Mouse (Mus musculus) ES-E14 (cell line): ENCODE measurements around the gene Mapt. TPM values are rescaled to one million over a fixed set of nuclear protein-coding genes. Genes with fewer than 3 reads are reported as not detected.

Source experiments
- DNase-seq: peaks from one replicate; pipeline ENCODE4 v3.0.0-alpha.2; 2013; ENCODE audit warnings: low read depth, low spot score
- H3K27ac ChIP-seq: 2 replicates; pipeline ENCODE4 v1.5.1; 2012; ENCODE audit warnings: low read depth, mild to moderate bottlenecking, low read length, moderate library complexity, mixed read lengths; ENCODE audit not compliant: poor library complexity, insufficient read depth, severe bottlenecking
- H3K36me3 ChIP-seq: 2 replicates; pipeline ENCODE4 v1.6.1; 2012; ENCODE audit warnings: mild to moderate bottlenecking, low read length, moderate library complexity, mixed read lengths; ENCODE audit not compliant: control insufficient read depth, poor library complexity, insufficient read depth, severe bottlenecking
- H3K4me1 ChIP-seq, 2 experiments: fragments of 150-350 bp in 1 of 2; sonication (generic) in 1 of 2; 2 replicates each; pipeline ENCODE4 v1.6.1; 2012; ENCODE audit warnings: low read length in 2 of 2, mild to moderate bottlenecking in 1 of 2, mixed read lengths in 1 of 2; ENCODE audit not compliant: control insufficient read depth in 2 of 2, insufficient read depth in 2 of 2, poor library complexity in 1 of 2
- H3K4me3 ChIP-seq, 2 experiments: fragments of 150-350 bp in 1 of 2; sonication (generic) in 1 of 2; 2 replicates each; pipeline ENCODE4 v1.5.1; 2012; ENCODE audit warnings: low read length in 2 of 2, low read depth in 1 of 2, mild to moderate bottlenecking in 1 of 2, mixed read lengths in 1 of 2; ENCODE audit not compliant: insufficient read depth in 1 of 2, poor library complexity in 1 of 2, severe bottlenecking in 1 of 2
- H3K9ac ChIP-seq: 2 replicates; pipeline ENCODE4 v1.6.1; 2012; ENCODE audit warnings: low read depth, mild to moderate bottlenecking, low read length, mixed read lengths; ENCODE audit not compliant: poor library complexity, insufficient read depth, severe bottlenecking
- H3K9me3 ChIP-seq: fragments of 150-350 bp; sonication (generic); 2 replicates; pipeline ENCODE4 v1.6.1; 2012; ENCODE audit warnings: low read depth, mild to moderate bottlenecking, low read length; ENCODE audit not compliant: control insufficient read depth, insufficient read depth
- CHD2 ChIP-seq: IDR thresholded peaks from 2 replicates; pipeline ENCODE4 v1.6.1; 2014; ENCODE audit warnings: mild to moderate bottlenecking, low read depth, low read length, inconsistent platforms
- HCFC1 ChIP-seq: IDR thresholded peaks from 2 replicates; pipeline ENCODE4 v1.6.1; 2012; ENCODE audit warnings: low read length, inconsistent platforms, borderline replicate concordance; ENCODE audit not compliant: insufficient read depth
- MAFK ChIP-seq: IDR thresholded peaks from 2 replicates; pipeline ENCODE4 v1.6.1; 2014; ENCODE audit warnings: mild to moderate bottlenecking, low read depth, low read length, inconsistent platforms; ENCODE audit not compliant: insufficient read depth
- ZC3H11A ChIP-seq: IDR thresholded peaks from 2 replicates; pipeline ENCODE4 v1.6.1; 2012; ENCODE audit warnings: low read depth, mild to moderate bottlenecking, inconsistent platforms, low read length, borderline replicate concordance
- ZNF384 ChIP-seq: IDR thresholded peaks from 2 replicates; pipeline ENCODE4 v1.6.1; 2012; ENCODE audit warnings: low read depth, low read length, inconsistent platforms
- in situ Hi-C, 2 experiments: fragments of 600-800 bp; cut with MboI; formaldehyde crosslinking; loops; one replicate each; pipeline ENCODE4 v1.15.1; 2025; ENCODE audit warnings: low sequenced_read_pairs in 2 of 2, inconsistent platforms in 1 of 2; ENCODE audit not compliant: unreplicated experiment in 2 of 2
- total RNA-seq: library from RNA; depleted of rRNA; stranded (reverse); fragments of 300-350 nt; gene quantifications from 2 replicates; pipeline ENCODE4 v1.2.3, GENCODE M21; 2012

Mapt gene
- total RNA-seq, 1 experiment, result 9.7 TPM

GRCm38 (mm10) chr11:104292443-104293220 is 61.4 kb downstream of the Mapt start:
- no peaks in the 10 kb centered on the region for H3K9me3 ChIP-seq
- in situ Hi-C loops, result no loop called here
- TF ChIP-seq MAFK, result no peak
- no peak for TF ChIP-seq CHD2
- no peak for TF ChIP-seq HCFC1
- no peak for TF ChIP-seq ZNF384
- no peak for TF ChIP-seq ZC3H11A
- H3K4me1 ChIP-seq, result peaks cover 24 to 51% of the 10 kb centered on the region in 2 experiments
- no peak overlapping the region for H3K4me3 ChIP-seq
- DNase-seq, result no peak
- H3K36me3 ChIP-seq, result no peaks in the 10 kb centered on the region
- H3K27ac ChIP-seq, result no peak overlapping the region
- H3K9ac ChIP-seq, result no peak overlapping the region

GRCm38 (mm10) chr11:104293241-104293640 is 62.1 kb downstream of the Mapt start:
- H3K27ac ChIP-seq, result no peak overlapping the region

GRCm38 (mm10) chr11:104295145-104295544 is 64.0 kb downstream of the Mapt start:
- no peak for DNase-seq
- in situ Hi-C loops, result no loop called here

More at GRCm38 (mm10) chr11:104293241-104293640, 62.1 kb downstream of the Mapt start:
- H3K9me3 ChIP-seq, result no peaks in the 10 kb centered on the region
- H3K4me3 ChIP-seq, result no peak overlapping the region
- no peaks in the 10 kb centered on the region for H3K36me3 ChIP-seq
- TF ChIP-seq CHD2, result no peak
- no peak for TF ChIP-seq HCFC1
- TF ChIP-seq ZC3H11A, result no peak
- TF ChIP-seq ZNF384, result no peak
- TF ChIP-seq MAFK, result no peak
- H3K4me1 ChIP-seq, result peaks cover 25 to 51% of the 10 kb centered on the region in 2 experiments
- H3K9ac ChIP-seq, result no peak overlapping the region
- in situ Hi-C loops, result no loop called here
- DNase-seq, result no peak

GRCm38 (mm10) chr11:104295656-104296055 is 64.5 kb downstream of the Mapt start:
- peak overlapping the region; percentile 6; the same call in 1 of the 2 replicates for H3K9ac ChIP-seq
- H3K36me3 ChIP-seq, result no peaks in the 10 kb centered on the region
- H3K27ac ChIP-seq, result peak overlapping the region; percentile 85
- 0 out of 4 replicates have a peak overlapping the region, but pooled peaks of 1 of the 2 experiments have one; percentile 24 for H3K4me3 ChIP-seq
- H3K9me3 ChIP-seq, result no peaks in the 10 kb centered on the region
- H3K4me1 ChIP-seq, result peaks cover 24 to 47% of the 10 kb centered on the region in 2 experiments
- DNase-seq, result peak; percentile 79
- TF ChIP-seq ZNF384, result no peak
- TF ChIP-seq HCFC1, result no peak
- no peak for TF ChIP-seq ZC3H11A
- in situ Hi-C loops, result no loop called here

More at GRCm38 (mm10) chr11:104295145-104295544, 64.0 kb downstream of the Mapt start:
- TF ChIP-seq HCFC1 (no peak), ZC3H11A (no peak), MAFK (no peak), CHD2 (no peak), ZNF384 (no peak)
- Histone ChIP-seq H3K27ac (peak overlapping the region; percentile 85), H3K36me3 (no peaks in the 10 kb centered on the region), H3K9ac (no peak overlapping the region), H3K4me1 (peaks cover 24 to 52% of the 10 kb centered on the region in 2 experiments), H3K4me3 (no peak overlapping the region), H3K9me3 (no peaks in the 10 kb centered on the region)

- Histone ChIP-seq H3K27ac (no peak overlapping the region), H3K9ac (no peak overlapping the region), H3K4me1 (peaks cover 24 to 35% of the 10 kb centered on the region in 2 experiments), H3K36me3 (no peaks in the 10 kb centered on the region), H3K9me3 (no peaks in the 10 kb centered on the region), H3K4me3 (no peak overlapping the region)
- in situ Hi-C loops, result no loop called here
- no peak for DNase-seq
- TF ChIP-seq MAFK, result no peak
Observed at GRCm38 (mm10) chr11:104297671-104298070, 66.5 kb downstream of the Mapt start.
